Mouse (Mus musculus) liver, postnatal 0 days (tissue): ENCODE results near the gene Vwa2. TPM values are rescaled to one million over a fixed set of nuclear protein-coding genes. Genes with fewer than 3 reads are reported as not detected.

Source experiments
- ATAC-seq: fragments of 200-750 bp; cut with Nextera tagmentation; 2 replicates; pipeline ENCODE4 v1.8.0; 2017; ENCODE audit warnings: mild to moderate bottlenecking, moderate library complexity
- DNase-seq: peaks from one replicate; pipeline ENCODE4 v3.0.0-alpha.2; 2016
- H3K27ac ChIP-seq: fragments of 300-500 bp; sonication (generic); 2 replicates; pipeline ENCODE4 v1.5.1; 2014; ENCODE audit warnings: antibody characterized with exemption, moderate library complexity, mild to moderate bottlenecking, low read depth
- H3K27me3 ChIP-seq: fragments of 300-500 bp; sonication (generic); 2 replicates; pipeline ENCODE4 v1.6.1; 2014; ENCODE audit warnings: low read length, control low read depth, mixed read lengths; ENCODE audit not compliant: insufficient read depth
- H3K36me3 ChIP-seq: fragments of 300-500 bp; sonication (generic); replicated peaks from 2 replicates; pipeline ENCODE4 v1.6.1; 2014; ENCODE audit warnings: mild to moderate bottlenecking, control low read depth, low read length, moderate library complexity, mixed read lengths; ENCODE audit not compliant: insufficient read depth
- H3K4me1 ChIP-seq: fragments of 300-500 bp; sonication (generic); 2 replicates; pipeline ENCODE4 v1.6.1; 2014; ENCODE audit warnings: antibody characterized with exemption, mild to moderate bottlenecking, control low read depth; ENCODE audit not compliant: insufficient read depth
- H3K4me2 ChIP-seq: fragments of 300-500 bp; sonication (generic); 2 replicates; pipeline ENCODE4 v1.6.1; 2014; ENCODE audit warnings: low read depth, mild to moderate bottlenecking, low read length, moderate library complexity, mixed read lengths
- H3K4me3 ChIP-seq: fragments of 300-500 bp; sonication (generic); 2 replicates; pipeline ENCODE4 v1.5.1; 2014; ENCODE audit warnings: low read depth, low read length
- H3K9ac ChIP-seq: fragments of 300-500 bp; sonication (generic); replicated peaks from 2 replicates; pipeline ENCODE4 v1.6.1; 2014; ENCODE audit warnings: mild to moderate bottlenecking, moderate library complexity
- H3K9me3 ChIP-seq: fragments of 300-500 bp; sonication (generic); 2 replicates; pipeline ENCODE4 v1.6.1; 2016; ENCODE audit warnings: mild to moderate bottlenecking, control low read depth, low read length, mixed read lengths
- CTCF ChIP-seq: sonication (generic); IDR thresholded peaks from 2 replicates; pipeline ENCODE4 v1.5.1; 2016; ENCODE audit warnings: antibody characterized with exemption, low read depth
- EP300 ChIP-seq: IDR thresholded peaks from 2 replicates; pipeline ENCODE4 v1.6.1; 2016; ENCODE audit warnings: antibody characterized with exemption, low read depth, mild to moderate bottlenecking
- WGBS: fragments of 180-500 bp; shearing (Covaris S2); extraction: QIAGEN DNeasy Blood & Tissue Kit; methylation state at CpG from one replicate; pipeline ENCODE4 v1.1.7; 2014; ENCODE audit not compliant: insufficient replicate concordance; 5-methylcytosine and 5-hydroxymethylcytosine counted together
- polyA plus RNA-seq: library from polyadenylated mRNA; unstranded; fragments of >200 nt; fragmentation: Nextera tagmentation; extraction: Ambion mirVana; gene quantifications from 2 replicates; pipeline ENCODE4 v1.2.1, GENCODE M21; 2015

The Vwa2 gene
- polyA plus RNA-seq, 1 experiment from 2014 or later = not detected

DNA sequence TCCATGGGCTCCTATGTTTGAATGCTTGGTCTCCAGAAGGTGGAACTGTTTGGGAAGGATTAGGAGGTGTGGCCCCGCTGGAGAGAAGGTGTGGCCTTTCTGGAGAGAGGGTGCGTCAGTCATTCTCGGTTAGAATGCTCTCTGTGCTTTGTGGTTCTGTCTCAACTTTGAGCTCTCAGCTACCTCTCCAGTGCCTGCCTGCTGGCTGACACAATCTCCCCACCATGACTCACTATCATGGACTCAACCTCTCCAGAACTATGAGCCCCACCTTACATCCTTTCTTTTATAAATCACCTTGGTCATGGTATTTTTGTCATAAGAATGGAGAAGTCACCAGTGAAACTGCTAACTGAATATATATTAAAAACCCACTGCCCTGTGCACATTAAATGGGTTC, 40.6 kb downstream of the Vwa2 start:
- Histone ChIP-seq H3K27ac (no peak overlapping the region), H3K9me3 (no peaks in the 10 kb centered on the region), H3K4me2 (no peak overlapping the region), H3K27me3 (no peaks in the 10 kb centered on the region), H3K36me3 (no peaks in the 10 kb centered on the region), H3K9ac (no peak overlapping the region), H3K4me1 (no peaks in the 10 kb centered on the region), H3K4me3 (no peak overlapping the region)
- 85% methylated on average over 3 of the region's 3 CpGs for WGBS
- ATAC-seq = no peak
- TF ChIP-seq EP300 (no peak), CTCF (no peak)
- no peak for DNase-seq

GRCm38 (mm10) chr19:56915084-56915483, 41.0 kb downstream of the Vwa2 start:
- H3K27ac ChIP-seq = no peak overlapping the region
- TF ChIP-seq EP300 = no peak
- no peak for TF ChIP-seq CTCF
- 58% methylated on average over 6 of the region's 6 CpGs for WGBS
- no peaks in the 10 kb centered on the region for H3K36me3 ChIP-seq
- no peak overlapping the region for H3K4me3 ChIP-seq
- no peak overlapping the region for H3K9ac ChIP-seq
- no peaks in the 10 kb centered on the region for H3K27me3 ChIP-seq
- H3K4me1 ChIP-seq = no peaks in the 10 kb centered on the region
- no peak overlapping the region for H3K4me2 ChIP-seq
- H3K9me3 ChIP-seq = no peaks in the 10 kb centered on the region
- DNase-seq = no peak
- no peak for ATAC-seq

DNA sequence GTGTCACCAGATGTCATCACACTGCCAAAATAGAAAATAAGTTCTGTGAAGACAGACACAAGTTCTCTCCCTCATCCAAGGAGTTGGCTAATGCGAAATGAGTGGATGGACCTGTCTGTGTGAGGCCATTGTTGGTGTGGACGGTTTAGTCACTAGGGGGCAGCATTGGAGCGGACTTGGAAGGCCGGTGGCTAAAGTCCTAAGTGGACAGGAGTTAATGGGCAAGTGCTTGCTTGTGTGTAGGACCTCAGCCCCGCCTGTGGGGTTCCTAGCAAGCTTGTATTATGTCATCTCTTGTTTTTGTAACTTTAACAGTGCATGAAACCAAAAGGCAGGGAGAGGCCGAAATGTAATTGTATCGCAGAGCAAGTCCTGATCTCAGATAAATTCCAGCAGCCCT, 45.6 kb downstream of the Vwa2 start:
- no peaks in the 10 kb centered on the region for H3K27me3 ChIP-seq
- DNase-seq = peak; percentile 81
- no peaks in the 10 kb centered on the region for H3K9me3 ChIP-seq
- TF ChIP-seq EP300 (no peak), CTCF (peak; percentile 92)
- no peak overlapping the region for H3K4me2 ChIP-seq
- no peaks in the 10 kb centered on the region for H3K4me1 ChIP-seq
- no peaks in the 10 kb centered on the region for H3K36me3 ChIP-seq
- 30% methylated on average over 7 of the region's 7 CpGs for WGBS
- H3K27ac ChIP-seq = no peak overlapping the region
- ATAC-seq = peak; percentile 66; the same call in 1 of the 2 replicates
- no peak overlapping the region for H3K9ac ChIP-seq
- no peak overlapping the region for H3K4me3 ChIP-seq

DNA sequence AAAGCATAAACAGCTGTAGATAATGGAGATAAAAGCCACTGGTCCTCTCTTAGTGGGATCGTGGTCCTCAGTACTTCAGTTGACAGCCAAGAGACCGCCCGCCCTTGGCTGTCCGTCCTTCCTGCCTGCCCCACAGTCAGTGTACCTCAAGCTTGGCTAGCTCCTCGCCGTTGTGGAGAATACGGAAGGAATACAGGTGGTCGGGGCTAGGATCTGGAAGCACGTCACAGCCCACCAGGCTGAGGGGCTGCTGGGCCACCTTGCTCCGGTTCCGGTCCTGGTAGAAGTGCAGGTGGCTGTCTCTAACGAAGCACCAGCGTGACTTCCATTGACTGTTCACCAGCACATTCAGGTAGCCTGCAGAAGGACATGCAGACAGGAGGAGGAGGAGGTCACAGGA, 46.2 kb downstream of the Vwa2 start:
- TF ChIP-seq CTCF (no peak), EP300 (no peak)
- no peaks in the 10 kb centered on the region for H3K9me3 ChIP-seq
- H3K4me2 ChIP-seq = no peak overlapping the region
- WGBS = 77% methylated on average over 13 of the region's 13 CpGs
- H3K4me1 ChIP-seq = no peaks in the 10 kb centered on the region
- H3K27me3 ChIP-seq = no peaks in the 10 kb centered on the region
- DNase-seq (no peak), ATAC-seq (no peak)
- H3K4me3 ChIP-seq = no peak overlapping the region
- H3K36me3 ChIP-seq = no peaks in the 10 kb centered on the region
- H3K9ac ChIP-seq = no peak overlapping the region
- H3K27ac ChIP-seq = no peak overlapping the region

DNA sequence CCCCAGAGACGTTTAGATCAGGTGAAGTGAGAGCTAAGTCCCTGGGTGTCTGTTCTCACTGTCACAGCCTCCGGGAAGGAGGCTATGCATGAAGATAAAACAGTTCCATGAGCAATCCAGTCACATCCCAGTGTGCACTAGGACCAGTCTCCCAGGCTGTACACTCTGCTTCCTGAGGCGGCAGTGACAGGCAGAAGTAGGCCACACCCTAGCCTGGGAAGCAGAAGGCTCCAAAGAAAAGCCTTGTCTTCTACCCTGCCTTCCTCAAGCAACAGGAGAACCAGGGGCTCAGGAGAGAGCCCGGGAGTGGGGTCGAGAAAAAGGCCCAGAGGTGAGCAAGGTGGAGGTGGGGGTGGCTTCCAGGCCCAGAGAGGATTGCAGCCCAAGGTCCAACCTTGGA, 47.7 kb downstream of the Vwa2 start:
- TF ChIP-seq CTCF = no peak
- no peak for TF ChIP-seq EP300
- Histone ChIP-seq H3K36me3 (no peaks in the 10 kb centered on the region), H3K9me3 (no peaks in the 10 kb centered on the region), H3K9ac (no peak overlapping the region), H3K4me1 (no peaks in the 10 kb centered on the region), H3K27me3 (no peaks in the 10 kb centered on the region), H3K4me3 (no peak overlapping the region), H3K4me2 (no peak overlapping the region), H3K27ac (no peak overlapping the region)
- DNase-seq (no peak), ATAC-seq (no peak)
- 68% methylated on average over 5 of the region's 5 CpGs for WGBS

DNA sequence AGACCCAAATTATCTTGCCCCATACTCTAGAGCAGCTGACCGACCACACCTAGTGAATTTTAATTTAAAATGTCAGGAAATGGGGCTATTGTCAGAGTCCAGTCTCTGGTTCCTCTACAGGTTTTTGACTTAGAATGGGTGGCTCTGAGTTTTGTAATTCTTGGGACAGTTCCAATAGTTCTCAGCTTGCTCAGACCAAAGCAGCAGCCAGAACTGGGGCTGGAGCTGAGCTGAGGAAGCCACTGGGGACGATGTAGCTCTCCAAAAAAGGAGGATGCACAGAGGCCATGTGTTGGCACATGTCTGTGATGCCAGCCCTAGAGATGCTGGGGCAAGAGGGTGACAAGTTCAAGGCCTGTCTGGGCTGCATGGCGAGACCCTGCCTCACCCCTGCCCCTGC, 55.3 kb downstream of the Vwa2 start:
- no peaks in the 10 kb centered on the region for H3K9me3 ChIP-seq
- no peak overlapping the region for H3K9ac ChIP-seq
- TF ChIP-seq EP300 (no peak), CTCF (no peak)
- DNase-seq (no peak), ATAC-seq (no peak)
- no peak overlapping the region for H3K4me2 ChIP-seq
- H3K27me3 ChIP-seq = no peaks in the 10 kb centered on the region
- H3K36me3 ChIP-seq = no peaks in the 10 kb centered on the region
- H3K4me3 ChIP-seq = no peak overlapping the region
- no peak overlapping the region for H3K27ac ChIP-seq
- WGBS = 55% methylated on average over 3 of the region's 3 CpGs
- no peaks in the 10 kb centered on the region for H3K4me1 ChIP-seq

DNA sequence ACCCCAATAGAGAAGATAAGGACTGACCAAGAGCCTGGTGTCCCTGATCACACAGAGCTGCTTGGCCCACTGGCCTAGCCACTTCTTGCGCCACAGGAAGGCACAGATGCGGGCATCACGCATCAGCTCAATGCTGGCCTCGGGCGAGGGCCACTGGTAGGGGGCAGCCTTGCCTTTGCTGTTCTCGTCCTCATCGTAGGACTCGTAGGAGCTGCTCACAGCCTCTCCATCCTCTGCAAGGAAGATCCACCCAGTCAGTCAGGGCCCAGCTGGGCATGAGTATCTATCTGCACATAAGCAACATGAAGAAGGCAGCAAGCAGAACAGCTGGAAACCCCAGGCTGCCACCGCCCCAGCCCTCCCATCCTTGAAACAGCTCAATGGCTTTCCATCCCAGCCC, 56.0 kb downstream of the Vwa2 start:
- Histone ChIP-seq H3K9me3 (no peaks in the 10 kb centered on the region), H3K36me3 (no peaks in the 10 kb centered on the region), H3K4me3 (no peak overlapping the region), H3K4me2 (no peak overlapping the region), H3K27me3 (no peaks in the 10 kb centered on the region), H3K9ac (no peak overlapping the region), H3K27ac (no peak overlapping the region), H3K4me1 (no peaks in the 10 kb centered on the region)
- DNase-seq = no peak
- WGBS = 64% methylated on average over 9 of the region's 9 CpGs
- TF ChIP-seq EP300 (no peak), CTCF (peak; percentile 6; the same call in 1 of the 2 replicates)
- ATAC-seq = no peak
